Mouse (Mus musculus): Measurements from ENCODE around the gene Brip1. TPM values are rescaled to one million over a fixed set of nuclear protein-coding genes. Genes with fewer than 3 reads are reported as not detected.

Gene Brip1
- polyA plus RNA-seq (2015; fragmentation: Nextera tagmentation; extraction: Ambion mirVana), result 3.0 and 4.5 TPM in 2 replicates

DNA sequence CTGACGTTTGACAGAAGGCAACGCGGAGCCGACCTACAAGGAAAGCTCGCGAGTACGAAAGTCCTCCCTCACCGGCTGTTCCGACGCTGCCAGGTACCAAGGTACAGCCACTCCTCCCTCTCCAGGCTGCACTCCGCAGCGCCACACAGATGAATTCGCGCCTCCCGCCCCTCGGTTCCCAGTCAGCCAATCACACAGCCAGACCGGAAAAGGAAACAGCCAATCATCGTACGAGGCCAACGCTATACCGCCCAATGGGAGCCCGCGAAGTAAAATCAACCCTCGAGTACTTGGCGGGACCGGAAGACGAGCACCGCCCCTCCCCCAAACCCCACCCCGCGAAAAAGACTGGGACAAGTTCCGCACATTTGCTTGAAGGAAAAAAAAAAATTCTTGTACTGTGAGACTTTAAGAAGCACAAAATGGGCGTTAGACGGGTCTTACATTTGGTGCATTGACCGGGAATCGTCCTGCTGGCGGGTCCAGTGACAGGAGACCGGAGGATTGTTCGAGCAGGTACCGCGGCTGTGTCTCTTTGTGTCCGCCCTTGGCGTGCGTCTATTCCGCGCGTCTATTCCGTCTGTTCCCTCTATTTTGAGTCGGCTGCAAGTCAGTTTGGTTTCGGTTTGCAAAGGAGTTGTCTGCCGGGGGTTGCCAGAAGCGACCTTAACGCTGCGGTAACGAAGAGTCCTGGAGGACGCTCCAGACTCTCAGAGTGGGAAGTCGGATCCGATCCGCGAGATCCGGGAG lies at the start of gene Brip1:
TSS of gene Brip1 (minus strand) at position 157 of the 750 bp plus-strand sequence.
- ATAC-seq (peak; percentile 99), DNase-seq (peak; percentile 97)
- Histone ChIP-seq H3K27ac (ENCODE audit: low read depth) (peak within 1 kb of the TSS; percentile 89), H3K4me3 (ENCODE audit: low read depth, low read length) (peak within 1 kb of the TSS; percentile 84), H3K36me3 (replicated peaks; ENCODE audit: insufficient read depth, low read length) (peaks cover 27% of the 10 kb centered on the region), H3K4me2 (ENCODE audit: low read depth, low read length) (peak within 1 kb of the TSS; percentile 85), H3K4me1 (ENCODE audit: insufficient read depth) (peaks cover 16% of the 10 kb centered on the region), H3K27me3 (ENCODE audit: insufficient read depth, low read length) (no peaks in the 10 kb centered on the region), H3K9ac (replicated peaks) (peak within 1 kb of the TSS; percentile 84), H3K9me3 (ENCODE audit: low read length) (no peaks in the 10 kb centered on the region)
- under 1% methylated on average over 60 of the region's 60 CpGs for WGBS (ENCODE audit: insufficient replicate concordance)
- TF ChIP-seq EP300 (IDR thresholded peaks at IDR 0.05; ENCODE audit: low read depth) (peak; percentile 69), CTCF (IDR thresholded peaks at IDR 0.05; ENCODE audit: low read depth) (peak; percentile 45)

- DNase-seq (no peak), ATAC-seq (no peak)
- TF ChIP-seq CTCF (IDR thresholded peaks at IDR 0.05; ENCODE audit: low read depth) (no peak), EP300 (IDR thresholded peaks at IDR 0.05; ENCODE audit: low read depth) (no peak)
- Histone ChIP-seq H3K4me3 (ENCODE audit: low read depth, low read length) (no peak overlapping the region), H3K36me3 (replicated peaks; ENCODE audit: insufficient read depth, low read length) (peaks cover 33% of the 10 kb centered on the region), H3K27ac (ENCODE audit: low read depth) (no peak overlapping the region), H3K4me1 (ENCODE audit: insufficient read depth) (no peaks in the 10 kb centered on the region), H3K4me2 (ENCODE audit: low read depth, low read length) (no peak overlapping the region), H3K9me3 (ENCODE audit: low read length) (no peaks in the 10 kb centered on the region), H3K27me3 (ENCODE audit: insufficient read depth, low read length) (no peaks in the 10 kb centered on the region), H3K9ac (replicated peaks) (no peak overlapping the region)
- WGBS (ENCODE audit: insufficient replicate concordance), result 56% methylated on average over 4 of the region's 4 CpGs
Observed at GRCm38 (mm10) chr11:86232446-86232845, 31.5 kb upstream of the Brip1 start.

GRCm38 (mm10) chr11:86231781-86232350 lies 30.9 kb upstream of the Brip1 start:
- Histone ChIP-seq H3K27ac (ENCODE audit: low read depth) (0 out of 2 replicates have a peak overlapping the region, but pooled peaks have one; percentile 11), H3K36me3 (replicated peaks; ENCODE audit: insufficient read depth, low read length) (peaks cover 29% of the 10 kb centered on the region), H3K4me1 (ENCODE audit: insufficient read depth) (no peaks in the 10 kb centered on the region), H3K27me3 (ENCODE audit: insufficient read depth, low read length) (no peaks in the 10 kb centered on the region), H3K4me3 (ENCODE audit: low read depth, low read length) (no peak overlapping the region), H3K4me2 (ENCODE audit: low read depth, low read length) (no peak overlapping the region), H3K9ac (replicated peaks) (no peak overlapping the region), H3K9me3 (ENCODE audit: low read length) (no peaks in the 10 kb centered on the region)
- DNase-seq (no peak), ATAC-seq (no peak)
- whole genome bisulfite sequencing (ENCODE audit: insufficient replicate concordance), result 88% methylated on average over 13 of the region's 13 CpGs
- no peak for TF ChIP-seq EP300 (IDR thresholded peaks at IDR 0.05; ENCODE audit: low read depth)
- TF ChIP-seq CTCF (IDR thresholded peaks at IDR 0.05; ENCODE audit: low read depth), result no peak

DNA sequence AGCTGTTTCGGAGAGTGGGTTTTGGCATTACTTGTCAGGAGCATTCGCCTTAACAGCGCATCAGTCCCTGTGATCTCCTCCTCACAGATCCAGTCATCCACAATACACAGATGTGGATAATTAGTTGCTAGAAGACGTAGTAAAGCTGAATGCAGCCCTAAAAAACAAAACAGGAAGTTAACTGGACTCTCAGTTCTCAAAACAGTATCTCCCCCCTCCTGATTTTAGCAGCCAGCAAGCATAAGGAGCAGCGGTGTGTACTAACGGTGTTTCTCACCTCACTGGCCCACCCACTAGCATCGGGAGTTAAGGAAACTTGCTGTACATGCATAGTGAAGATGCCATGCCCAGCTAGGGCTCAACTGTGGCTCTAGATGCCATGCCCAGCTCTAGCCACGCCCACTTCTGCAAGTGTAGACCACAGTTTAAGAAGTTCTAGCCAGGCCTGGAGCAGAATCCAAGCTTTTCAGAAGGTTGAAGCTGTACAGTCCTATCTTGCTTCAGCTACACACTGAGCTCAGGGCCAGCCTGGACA lies 25.7 kb upstream of the Brip1 start:
- no peak overlapping the region for H3K9ac ChIP-seq (replicated peaks)
- 77% methylated on average over 8 of the region's 8 CpGs for WGBS (ENCODE audit: insufficient replicate concordance)
- H3K27me3 ChIP-seq (ENCODE audit: insufficient read depth, low read length), result no peaks in the 10 kb centered on the region
- H3K27ac ChIP-seq (ENCODE audit: low read depth), result no peak overlapping the region
- no peak for ATAC-seq
- peaks cover 22% of the 10 kb centered on the region for H3K36me3 ChIP-seq (replicated peaks; ENCODE audit: insufficient read depth, low read length)
- H3K4me3 ChIP-seq (ENCODE audit: low read depth, low read length), result no peak overlapping the region
- H3K4me2 ChIP-seq (ENCODE audit: low read depth, low read length), result no peak overlapping the region
- no peaks in the 10 kb centered on the region for H3K4me1 ChIP-seq (ENCODE audit: insufficient read depth)
- no peak for DNase-seq
- H3K9me3 ChIP-seq (ENCODE audit: low read length), result no peaks in the 10 kb centered on the region
- TF ChIP-seq EP300 (IDR thresholded peaks at IDR 0.05; ENCODE audit: low read depth) (no peak), CTCF (IDR thresholded peaks at IDR 0.05; ENCODE audit: low read depth) (no peak)

GRCm38 (mm10) chr11:86225761-86226160 lies 24.8 kb upstream of the Brip1 start:
- H3K9ac ChIP-seq (replicated peaks), result no peak overlapping the region
- H3K4me1 ChIP-seq (ENCODE audit: insufficient read depth), result no peaks in the 10 kb centered on the region
- no peak overlapping the region for H3K27ac ChIP-seq (ENCODE audit: low read depth)
- DNase-seq (no peak), ATAC-seq (no peak)
- H3K4me3 ChIP-seq (ENCODE audit: low read depth, low read length), result no peak overlapping the region
- WGBS (ENCODE audit: insufficient replicate concordance), result 90% methylated on average over 4 of the region's 4 CpGs
- H3K4me2 ChIP-seq (ENCODE audit: low read depth, low read length), result no peak overlapping the region
- no peaks in the 10 kb centered on the region for H3K27me3 ChIP-seq (ENCODE audit: insufficient read depth, low read length)
- TF ChIP-seq EP300 (IDR thresholded peaks at IDR 0.05; ENCODE audit: low read depth) (no peak), CTCF (IDR thresholded peaks at IDR 0.05; ENCODE audit: low read depth) (no peak)
- peaks cover 23% of the 10 kb centered on the region for H3K36me3 ChIP-seq (replicated peaks; ENCODE audit: insufficient read depth, low read length)
- no peaks in the 10 kb centered on the region for H3K9me3 ChIP-seq (ENCODE audit: low read length)

- WGBS (ENCODE audit: insufficient replicate concordance), result 73% methylated on average over 1 of the region's 1 CpGs
- Histone ChIP-seq H3K4me3 (ENCODE audit: low read depth, low read length) (no peak overlapping the region), H3K9me3 (ENCODE audit: low read length) (no peaks in the 10 kb centered on the region), H3K36me3 (replicated peaks; ENCODE audit: insufficient read depth, low read length) (peaks cover 56% of the 10 kb centered on the region), H3K9ac (replicated peaks) (no peak overlapping the region), H3K27ac (ENCODE audit: low read depth) (no peak overlapping the region), H3K4me1 (ENCODE audit: insufficient read depth) (no peaks in the 10 kb centered on the region), H3K27me3 (ENCODE audit: insufficient read depth, low read length) (no peaks in the 10 kb centered on the region), H3K4me2 (ENCODE audit: low read depth, low read length) (no peak overlapping the region)
- no peak for ATAC-seq
- DNase-seq, result no peak
- TF ChIP-seq CTCF (IDR thresholded peaks at IDR 0.05; ENCODE audit: low read depth), result no peak
- no peak for TF ChIP-seq EP300 (IDR thresholded peaks at IDR 0.05; ENCODE audit: low read depth)
Observed at GRCm38 (mm10) chr11:86211803-86212202, 10.8 kb upstream of the Brip1 start.

All from liver, postnatal 0 days (tissue).